Mouse (Mus musculus) small intestine, adult 2 months (tissue): ENCODE data around the gene Txndc8.

ENCODE experiments used
- CTCF ChIP-seq: fragments of 200-500 bp; IDR thresholded peaks from 2 replicates; pipeline ENCODE4 v1.5.1; 2012; ENCODE audit warnings: low read depth, mild to moderate bottlenecking, control low read depth, inconsistent platforms, low read length, moderate library complexity, mixed read lengths; ENCODE audit not compliant: insufficient replicate concordance, insufficient read length; ENCODE audit errors: extremely low read depth
- POLR2A ChIP-seq: fragments of 200-500 bp; IDR thresholded peaks from 2 replicates; pipeline ENCODE4 v1.6.1; 2012; ENCODE audit warnings: low read depth, mild to moderate bottlenecking, control low read depth, inconsistent platforms, low read length, moderate library complexity

DNA sequence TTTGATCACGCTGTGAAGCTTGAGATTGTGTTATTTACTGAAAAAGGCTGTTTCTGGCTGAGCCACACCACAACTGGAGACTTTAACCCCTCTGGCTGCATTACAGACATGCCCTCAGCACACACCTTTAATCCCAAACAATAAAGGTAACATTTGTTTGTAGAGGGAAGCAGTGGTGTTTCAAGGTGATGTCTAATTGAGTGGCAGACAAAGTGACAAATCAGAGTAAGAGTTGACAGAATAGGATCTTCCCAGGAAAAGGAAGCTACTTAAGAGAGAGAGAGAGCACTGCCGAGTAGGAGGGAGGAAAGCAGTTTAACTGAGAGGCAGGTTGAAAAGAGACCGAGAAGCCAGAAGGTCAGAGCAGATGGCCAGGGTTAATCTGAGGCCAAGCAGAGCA, 5.4 kb downstream of the Txndc8 start:
- TF ChIP-seq CTCF (no peak), POLR2A (no peak)
